Mouse (Mus musculus) Muller cell, postnatal 12 days (primary cell): ENCODE results near the gene Coq7.
A peak's percentile ranks its signal among the peaks of the same experiment; 100 is the strongest.

ENCODE experiments used
- DNase-seq: peaks from one replicate; pipeline ENCODE4 v3.0.0-alpha.2; 2015; ENCODE audit errors: inconsistent ontology term

The Coq7 gene

DNA sequence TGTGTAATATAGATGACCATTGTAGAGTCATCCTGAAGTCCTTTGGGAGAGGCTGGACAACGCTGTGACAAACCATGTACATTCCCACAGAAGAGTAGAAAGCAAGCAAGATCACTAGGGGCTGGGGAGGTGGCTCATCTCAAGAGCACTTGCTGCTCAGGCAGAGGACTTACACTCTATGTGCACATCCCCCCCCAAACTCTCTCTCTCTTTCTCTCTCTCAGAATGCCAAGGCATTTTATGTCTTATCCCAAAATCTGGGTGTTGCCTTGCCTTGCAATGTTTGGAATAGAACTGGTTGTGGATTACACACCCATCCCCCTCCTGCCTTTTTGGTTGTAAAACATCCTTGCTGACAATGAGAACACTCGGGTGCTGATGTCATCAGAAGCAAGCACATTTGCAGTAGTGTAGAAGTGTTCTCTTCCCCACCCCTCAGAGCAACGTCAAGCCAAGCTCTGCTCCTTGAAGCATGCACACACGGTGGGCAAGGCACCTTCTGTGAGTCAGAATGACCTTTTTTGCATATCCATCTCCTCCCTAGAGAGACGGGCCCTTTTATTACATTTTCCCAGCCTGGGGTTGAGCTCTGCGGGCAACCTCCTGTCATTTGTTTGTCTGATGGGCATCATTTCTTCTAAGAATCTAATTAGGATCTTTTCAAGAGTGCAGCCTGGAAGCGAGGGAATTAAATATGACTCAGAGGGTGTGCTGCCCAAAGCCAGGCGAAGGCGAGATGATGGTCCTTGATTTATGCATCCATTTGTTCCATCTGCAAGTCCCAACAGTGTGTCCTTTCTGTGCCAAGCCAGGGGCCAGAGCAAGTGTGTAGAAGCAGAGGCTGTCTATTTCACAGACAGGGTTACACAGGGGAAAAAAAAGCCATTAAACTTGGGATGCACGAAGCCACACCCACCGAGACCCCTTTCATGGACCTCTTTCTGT lies 70.1 kb downstream of the Coq7 start:
- peak; percentile 53 for DNase-seq

DNA sequence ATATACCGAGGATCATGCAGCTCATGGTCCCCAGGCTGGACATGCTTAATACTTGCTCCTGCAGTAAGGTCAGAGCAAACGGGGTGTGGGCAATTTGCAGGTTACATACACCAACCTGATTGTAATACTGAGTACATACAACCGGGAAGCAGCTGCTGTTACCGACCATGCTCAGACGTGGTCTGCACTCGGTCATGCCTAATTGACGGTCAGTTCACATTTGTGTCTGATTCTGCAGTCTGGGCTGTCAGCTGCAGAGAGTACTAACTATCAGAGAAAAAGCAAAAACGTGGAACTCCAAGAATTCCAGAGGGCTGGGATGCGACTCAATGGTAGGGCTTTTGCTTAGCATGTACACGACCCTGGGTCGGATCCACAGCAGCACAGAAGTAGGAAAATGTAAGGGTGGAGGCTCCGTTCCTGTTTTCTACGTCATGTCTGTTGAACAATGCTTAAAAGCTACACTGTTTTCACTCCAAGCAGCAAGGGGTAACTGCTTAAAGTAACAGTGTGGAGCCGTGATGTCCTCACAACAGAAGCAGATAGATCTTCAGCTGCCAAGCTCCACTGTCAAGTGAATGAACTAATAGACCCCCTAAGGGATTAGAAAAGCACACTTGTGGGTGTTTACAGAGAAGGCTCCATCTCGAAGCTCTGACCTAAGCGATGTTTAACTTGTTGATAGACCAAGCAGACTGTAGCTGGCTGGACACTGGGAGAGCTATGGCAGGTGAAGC lies 71.6 kb downstream of the Coq7 start:
- DNase-seq: no peak
